Mouse (Mus musculus) kidney, adult 2 months (tissue): ENCODE measurements around the gene Ankrd45.
A peak's percentile ranks its signal among the peaks of the same experiment; 100 is the strongest.

Experiments used
- CTCF ChIP-seq: fragments of 200-500 bp; conservative IDR thresholded peaks from 2 replicates; pipeline ENCODE4 v1.5.1; 2011; ENCODE audit warnings: low read depth, mild to moderate bottlenecking, control low read depth, low read length, moderate library complexity, mixed read lengths; ENCODE audit not compliant: insufficient read depth, insufficient read length
- POLR2A ChIP-seq: fragments of 200-500 bp; IDR thresholded peaks from one replicate; pipeline ENCODE4 v1.6.1; 2011; ENCODE audit warnings: low read depth, low read length, control low read depth

- no peak for TF ChIP-seq POLR2A
- peak; percentile 39 for TF ChIP-seq CTCF
These were observed 53.3 kb downstream of the Ankrd45 start for GRCm38 (mm10) chr1:161195541-161196351.
